Mouse (Mus musculus): ENCODE data around the gene Lrit2. TPM values are rescaled to one million over a fixed set of nuclear protein-coding genes. Genes with fewer than 3 reads are reported as not detected.
A peak's percentile ranks its signal among the peaks of the same experiment; 100 is the strongest.

Lrit2 gene
- polyA plus RNA-seq, 1 experiment from 2014 or later, result not detected

DNA sequence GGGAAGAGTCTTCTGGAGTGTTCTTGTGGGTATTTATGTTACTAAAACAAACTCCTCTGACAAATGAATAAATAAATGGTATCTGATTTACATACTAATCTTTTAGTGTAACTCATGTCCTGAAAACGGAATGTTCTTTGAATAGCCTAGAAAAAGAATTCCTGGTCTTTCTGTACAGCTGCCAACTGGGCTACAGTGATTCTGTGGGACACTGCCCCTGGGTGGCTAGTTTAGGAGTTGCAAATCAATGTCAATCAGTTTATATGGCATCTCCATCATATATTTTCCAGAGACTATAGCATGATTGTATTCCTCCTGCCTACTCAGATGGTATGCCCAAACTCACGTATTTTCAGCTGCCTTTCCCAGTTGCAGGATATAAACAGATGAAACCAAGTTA is 2.9 kb upstream of the Lrit2 start:
- H3K9ac ChIP-seq (ENCODE audit: low read length), result no peak overlapping the region
- no peak overlapping the region for H3K4me2 ChIP-seq (ENCODE audit: low read depth, severe bottlenecking)
- ATAC-seq (ENCODE audit: insufficient number of reproducible peaks, low FRiP score, low TSS enrichment, low read depth) (no peak), DNase-seq (ENCODE audit: low spot score) (no peak)
- H3K36me3 ChIP-seq (ENCODE audit: control insufficient read depth, insufficient read depth, low read length), result no peaks in the 10 kb centered on the region
- 74% methylated on average over 2 of the region's 2 CpGs for WGBS
- no peak overlapping the region for H3K27ac ChIP-seq (replicated peaks; ENCODE audit: low read depth, low read length)
- H3K4me1 ChIP-seq (ENCODE audit: control insufficient read depth, insufficient read depth, low read length), result no peaks in the 10 kb centered on the region
- no peaks in the 10 kb centered on the region for H3K9me3 ChIP-seq (ENCODE audit: control insufficient read depth, low read length)
- no peak overlapping the region for H3K4me3 ChIP-seq (ENCODE audit: low read depth, low read length)
- H3K27me3 ChIP-seq (ENCODE audit: control insufficient read depth, insufficient read depth, low read length), result no peaks in the 10 kb centered on the region

DNA sequence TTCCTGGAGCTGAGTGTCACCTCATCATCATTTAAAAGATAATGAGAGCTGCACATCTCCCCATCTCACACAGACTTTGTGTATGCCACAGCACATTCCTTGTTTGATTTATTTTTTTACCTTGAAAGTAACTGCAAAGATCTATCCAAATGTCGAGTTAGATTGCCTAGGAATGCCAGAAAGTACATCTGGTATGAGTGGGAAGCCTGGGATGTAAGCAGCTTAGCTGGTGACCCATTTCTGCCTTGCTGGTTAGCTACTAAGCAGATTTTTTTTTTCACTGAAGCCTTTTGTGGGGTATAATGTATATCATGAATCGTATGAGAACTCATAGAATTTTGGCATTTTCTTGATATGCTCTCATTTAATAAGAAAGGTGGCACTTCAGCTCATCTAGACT is 1.1 kb upstream of the Lrit2 start:
- Histone ChIP-seq H3K36me3 (ENCODE audit: control insufficient read depth, insufficient read depth, low read length) (no peaks in the 10 kb centered on the region), H3K4me2 (ENCODE audit: low read depth, severe bottlenecking) (no peak overlapping the region), H3K27ac (replicated peaks; ENCODE audit: low read depth, low read length) (no peak overlapping the region), H3K9me3 (ENCODE audit: control insufficient read depth, low read length) (no peaks in the 10 kb centered on the region), H3K4me1 (ENCODE audit: control insufficient read depth, insufficient read depth, low read length) (no peaks in the 10 kb centered on the region), H3K9ac (ENCODE audit: low read length) (no peak overlapping the region), H3K27me3 (ENCODE audit: control insufficient read depth, insufficient read depth, low read length) (no peaks in the 10 kb centered on the region), H3K4me3 (ENCODE audit: low read depth, low read length) (no peak overlapping the region)
- WGBS, result 68% methylated on average over 2 of the region's 2 CpGs
- DNase-seq (ENCODE audit: low spot score) (no peak), ATAC-seq (ENCODE audit: insufficient number of reproducible peaks, low FRiP score, low TSS enrichment, low read depth) (no peak)

DNA sequence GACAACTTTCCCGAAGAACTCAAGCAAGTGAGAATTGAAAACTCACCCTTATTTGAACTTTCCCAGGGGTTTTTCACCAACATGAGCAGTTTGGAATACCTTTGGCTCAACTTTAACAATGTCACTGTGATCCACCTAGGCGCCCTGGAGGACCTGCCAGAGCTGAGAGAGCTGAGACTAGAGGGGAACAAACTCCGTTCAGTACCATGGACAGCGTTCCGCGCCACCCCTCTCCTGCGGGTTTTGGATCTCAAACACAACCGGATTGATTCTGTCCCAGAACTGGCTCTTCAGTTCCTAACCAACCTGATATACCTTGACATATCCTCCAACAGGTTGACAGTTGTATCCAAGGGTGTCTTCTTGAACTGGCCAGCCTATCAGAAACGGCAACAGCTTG is 787 bp downstream of the Lrit2 start:
- Histone ChIP-seq H3K27ac (replicated peaks; ENCODE audit: low read depth, low read length) (no peak overlapping the region), H3K27me3 (ENCODE audit: control insufficient read depth, insufficient read depth, low read length) (no peaks in the 10 kb centered on the region), H3K9ac (ENCODE audit: low read length) (no peak overlapping the region), H3K4me2 (ENCODE audit: low read depth, severe bottlenecking) (no peak overlapping the region), H3K4me1 (ENCODE audit: control insufficient read depth, insufficient read depth, low read length) (no peaks in the 10 kb centered on the region), H3K4me3 (ENCODE audit: low read depth, low read length) (no peak overlapping the region), H3K36me3 (ENCODE audit: control insufficient read depth, insufficient read depth, low read length) (no peaks in the 10 kb centered on the region), H3K9me3 (ENCODE audit: control insufficient read depth, low read length) (no peaks in the 10 kb centered on the region)
- 19% methylated on average over 9 of the region's 9 CpGs for WGBS
- DNase-seq (ENCODE audit: low spot score), result peak; percentile 88
- no peak for ATAC-seq (ENCODE audit: insufficient number of reproducible peaks, low FRiP score, low TSS enrichment, low read depth)

DNA sequence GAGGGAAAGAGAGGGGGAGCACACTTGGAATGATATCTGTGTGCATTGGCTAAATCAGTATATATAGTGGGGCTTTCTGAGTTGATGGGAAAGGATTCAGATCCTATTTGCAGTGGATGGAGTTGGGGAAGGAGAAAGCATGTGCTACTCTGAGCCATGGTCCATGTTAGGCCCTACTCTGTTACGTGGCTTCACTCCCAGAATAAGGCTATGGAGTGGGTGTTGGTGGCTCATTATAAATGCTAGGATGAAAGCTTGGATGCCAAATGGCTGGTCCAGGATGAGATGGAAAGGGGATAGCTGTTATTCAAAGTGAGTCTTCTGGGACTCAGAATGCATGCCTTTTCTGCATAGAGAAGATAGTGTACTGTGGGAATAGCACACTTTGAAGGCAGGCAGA is 13.0 kb downstream of the Lrit2 start:
- Histone ChIP-seq H3K9me3 (ENCODE audit: control insufficient read depth, low read length) (no peaks in the 10 kb centered on the region), H3K27ac (replicated peaks; ENCODE audit: low read depth, low read length) (no peak overlapping the region), H3K36me3 (ENCODE audit: control insufficient read depth, insufficient read depth, low read length) (no peaks in the 10 kb centered on the region), H3K9ac (ENCODE audit: low read length) (no peak overlapping the region), H3K4me2 (ENCODE audit: low read depth, severe bottlenecking) (no peak overlapping the region), H3K4me1 (ENCODE audit: control insufficient read depth, insufficient read depth, low read length) (no peaks in the 10 kb centered on the region), H3K4me3 (ENCODE audit: low read depth, low read length) (no peak overlapping the region), H3K27me3 (ENCODE audit: control insufficient read depth, insufficient read depth, low read length) (no peaks in the 10 kb centered on the region)
- ATAC-seq (ENCODE audit: insufficient number of reproducible peaks, low FRiP score, low TSS enrichment, low read depth), result no peak
- 88% methylated on average over 1 of the region's 1 CpGs for WGBS
- no peak for DNase-seq (ENCODE audit: low spot score)

DNA sequence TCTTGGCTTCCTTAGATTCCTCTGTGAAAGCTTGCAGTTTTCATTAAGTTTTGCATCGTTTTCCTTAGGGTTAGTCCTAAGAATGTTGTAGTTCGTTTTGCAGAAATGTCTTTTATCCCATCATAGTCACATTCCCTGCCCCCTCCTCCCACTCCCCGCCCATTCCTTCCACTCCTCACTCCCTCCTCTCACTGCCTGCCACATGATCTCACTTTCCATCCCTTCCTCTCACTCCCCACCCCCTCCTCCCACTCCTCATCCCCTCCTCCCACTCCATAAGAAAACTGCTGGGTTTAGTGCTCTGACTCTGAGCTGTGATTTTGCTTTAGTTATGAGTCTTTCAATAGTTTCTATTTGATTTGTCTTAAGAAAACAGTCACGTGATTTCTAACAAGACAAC is 16.0 kb downstream of the Lrit2 start:
- Histone ChIP-seq H3K27ac (replicated peaks; ENCODE audit: low read depth, low read length) (no peak overlapping the region), H3K9me3 (ENCODE audit: control insufficient read depth, low read length) (no peaks in the 10 kb centered on the region), H3K36me3 (ENCODE audit: control insufficient read depth, insufficient read depth, low read length) (no peaks in the 10 kb centered on the region), H3K27me3 (ENCODE audit: control insufficient read depth, insufficient read depth, low read length) (no peaks in the 10 kb centered on the region), H3K9ac (ENCODE audit: low read length) (no peak overlapping the region), H3K4me2 (ENCODE audit: low read depth, severe bottlenecking) (no peak overlapping the region), H3K4me3 (ENCODE audit: low read depth, low read length) (no peak overlapping the region), H3K4me1 (ENCODE audit: control insufficient read depth, insufficient read depth, low read length) (no peaks in the 10 kb centered on the region)
- DNase-seq (ENCODE audit: low spot score) (no peak), ATAC-seq (ENCODE audit: insufficient number of reproducible peaks, low FRiP score, low TSS enrichment, low read depth) (no peak)
- WGBS, result 30% methylated on average over 4 of the region's 4 CpGs

DNA sequence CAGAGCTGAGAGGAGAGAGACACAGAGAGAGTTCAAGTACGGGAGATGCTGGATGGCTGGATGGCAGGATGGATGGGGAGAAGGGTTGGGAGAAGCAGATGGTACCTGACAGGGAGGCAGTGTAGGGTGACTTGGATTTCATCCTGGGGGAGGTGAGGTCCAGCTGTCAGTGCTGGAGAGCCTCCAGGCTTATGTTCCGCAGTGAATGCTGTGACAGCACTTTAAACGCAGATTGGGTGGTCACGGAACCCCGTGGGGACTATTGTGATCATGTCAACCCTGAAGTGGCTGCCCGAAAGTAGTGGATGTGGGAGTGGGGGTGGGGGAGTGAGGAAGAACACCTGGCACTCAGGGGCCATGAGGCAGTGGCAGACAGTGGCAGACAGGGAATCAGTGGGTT is 26.7 kb downstream of the Lrit2 start:
- Histone ChIP-seq H3K9ac (ENCODE audit: low read length) (no peak overlapping the region), H3K4me1 (ENCODE audit: control insufficient read depth, insufficient read depth, low read length) (no peaks in the 10 kb centered on the region), H3K4me3 (ENCODE audit: low read depth, low read length) (no peak overlapping the region), H3K9me3 (ENCODE audit: control insufficient read depth, low read length) (no peaks in the 10 kb centered on the region), H3K4me2 (ENCODE audit: low read depth, severe bottlenecking) (no peak overlapping the region), H3K27ac (replicated peaks; ENCODE audit: low read depth, low read length) (no peak overlapping the region), H3K27me3 (ENCODE audit: control insufficient read depth, insufficient read depth, low read length) (peaks cover 12% of the 10 kb centered on the region), H3K36me3 (ENCODE audit: control insufficient read depth, insufficient read depth, low read length) (no peaks in the 10 kb centered on the region)
- DNase-seq (ENCODE audit: low spot score) (no peak), ATAC-seq (ENCODE audit: insufficient number of reproducible peaks, low FRiP score, low TSS enrichment, low read depth) (no peak)
- 85% methylated on average over 6 of the region's 6 CpGs for WGBS

DNA sequence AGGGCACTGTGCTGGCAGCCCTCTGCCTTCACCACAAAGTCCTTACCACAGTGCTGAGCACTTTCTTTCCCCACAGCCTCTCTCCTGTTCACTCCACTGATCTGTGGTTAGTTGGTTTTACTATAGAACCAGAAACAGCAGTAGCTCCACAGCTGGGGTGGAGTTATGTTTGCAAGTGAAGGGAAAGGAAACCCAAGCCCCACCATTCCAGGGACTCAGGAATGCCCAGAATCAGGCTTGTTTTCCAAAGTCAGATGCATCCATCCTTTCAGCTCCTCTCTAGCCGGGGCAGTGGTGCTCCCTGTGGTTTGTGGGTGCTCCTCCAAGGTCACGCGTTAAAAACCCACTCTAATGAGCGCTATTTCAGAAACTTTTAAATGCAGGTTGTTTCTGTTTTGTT is 27.8 kb downstream of the Lrit2 start:
- Histone ChIP-seq H3K4me1 (ENCODE audit: control insufficient read depth, insufficient read depth, low read length) (no peaks in the 10 kb centered on the region), H3K27ac (replicated peaks; ENCODE audit: low read depth, low read length) (no peak overlapping the region), H3K9ac (ENCODE audit: low read length) (no peak overlapping the region), H3K4me3 (ENCODE audit: low read depth, low read length) (no peak overlapping the region), H3K4me2 (ENCODE audit: low read depth, severe bottlenecking) (no peak overlapping the region), H3K27me3 (ENCODE audit: control insufficient read depth, insufficient read depth, low read length) (peaks cover 12% of the 10 kb centered on the region), H3K36me3 (ENCODE audit: control insufficient read depth, insufficient read depth, low read length) (no peaks in the 10 kb centered on the region), H3K9me3 (ENCODE audit: control insufficient read depth, low read length) (no peaks in the 10 kb centered on the region)
- DNase-seq (ENCODE audit: low spot score), result no peak
- 86% methylated on average over 4 of the region's 4 CpGs for WGBS
- ATAC-seq (ENCODE audit: insufficient number of reproducible peaks, low FRiP score, low TSS enrichment, low read depth), result no peak

DNA sequence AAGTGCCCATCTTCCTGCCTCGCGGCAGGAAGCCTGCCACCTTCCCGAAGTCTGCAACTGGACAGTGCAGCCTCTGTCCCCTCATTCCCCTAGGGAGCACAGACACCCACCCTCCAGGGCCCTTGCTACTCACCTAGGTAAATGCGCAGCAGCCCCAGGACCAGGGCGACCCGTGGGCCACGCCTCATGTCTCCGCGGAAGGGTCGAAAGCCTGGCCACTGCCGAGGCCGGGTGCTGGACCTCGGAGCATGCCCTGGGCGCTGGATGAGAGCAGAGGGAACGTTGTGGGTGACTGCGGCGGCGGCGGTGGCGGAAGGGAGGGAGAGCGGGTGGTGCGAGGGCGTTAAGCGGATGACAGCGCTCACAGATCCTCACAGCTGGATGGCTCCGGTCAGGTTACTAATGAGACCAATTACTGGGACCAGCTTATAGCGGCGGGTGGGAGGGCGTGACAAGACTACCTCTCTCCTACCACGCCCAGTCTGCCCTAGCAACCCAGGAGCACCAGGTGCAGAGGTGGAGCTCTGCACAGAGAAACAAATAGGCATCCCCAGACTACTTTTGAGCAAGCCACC is 30.3 kb downstream of the Lrit2 start, which contains the start of gene Cdhr1:
Cdhr1 (minus strand) TSS at position 392 of the 575 bp plus-strand sequence.
- Histone ChIP-seq H3K9ac (ENCODE audit: low read length) (no peak within 1 kb of the TSS), H3K9me3 (ENCODE audit: control insufficient read depth, low read length) (no peaks in the 10 kb centered on the region), H3K27me3 (ENCODE audit: control insufficient read depth, insufficient read depth, low read length) (peaks cover 12% of the 10 kb centered on the region), H3K4me1 (ENCODE audit: control insufficient read depth, insufficient read depth, low read length) (no peaks in the 10 kb centered on the region), H3K4me3 (ENCODE audit: low read depth, low read length) (peak within 1 kb of the TSS; percentile 20; the same call in 1 of the 2 replicates), H3K36me3 (ENCODE audit: control insufficient read depth, insufficient read depth, low read length) (no peaks in the 10 kb centered on the region), H3K4me2 (ENCODE audit: low read depth, severe bottlenecking) (peak within 1 kb of the TSS; percentile 42), H3K27ac (replicated peaks; ENCODE audit: low read depth, low read length) (no peak within 1 kb of the TSS)
- ATAC-seq (ENCODE audit: insufficient number of reproducible peaks, low FRiP score, low TSS enrichment, low read depth) (peak; percentile 67; the same call in 1 of the 2 replicates), DNase-seq (ENCODE audit: low spot score) (peak; percentile 52)
- 0% methylated on average over 30 of the region's 30 CpGs for WGBS

DNA sequence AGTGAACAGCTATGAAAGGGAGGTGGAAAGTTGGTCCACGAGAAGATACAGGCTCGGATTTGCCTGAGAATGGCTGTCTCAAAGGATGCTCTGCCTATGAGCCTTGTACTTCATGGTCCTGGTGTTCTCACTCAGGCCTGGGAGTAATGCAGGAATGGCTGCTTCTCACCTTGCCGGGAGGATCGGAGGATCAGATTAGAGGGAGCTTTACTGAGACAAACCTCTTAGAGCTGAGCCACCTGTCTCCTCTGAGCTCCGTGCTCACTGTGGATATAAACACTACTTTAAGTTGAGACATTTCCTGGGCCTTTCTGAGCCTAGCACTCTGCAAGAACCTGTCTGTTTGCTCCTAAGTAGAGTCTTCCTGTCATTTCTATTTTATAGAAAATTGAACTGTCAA is 33.8 kb downstream of the Lrit2 start:
- H3K27ac ChIP-seq (replicated peaks; ENCODE audit: low read depth, low read length), result no peak overlapping the region
- 80% methylated on average over 5 of the region's 5 CpGs for whole genome bisulfite sequencing
- H3K9me3 ChIP-seq (ENCODE audit: control insufficient read depth, low read length), result no peaks in the 10 kb centered on the region
- H3K9ac ChIP-seq (ENCODE audit: low read length), result no peak overlapping the region
- H3K4me3 ChIP-seq (ENCODE audit: low read depth, low read length), result no peak overlapping the region
- peaks cover 12% of the 10 kb centered on the region for H3K27me3 ChIP-seq (ENCODE audit: control insufficient read depth, insufficient read depth, low read length)
- DNase-seq (ENCODE audit: low spot score) (no peak), ATAC-seq (ENCODE audit: insufficient number of reproducible peaks, low FRiP score, low TSS enrichment, low read depth) (no peak)
- no peaks in the 10 kb centered on the region for H3K36me3 ChIP-seq (ENCODE audit: control insufficient read depth, insufficient read depth, low read length)
- no peak overlapping the region for H3K4me2 ChIP-seq (ENCODE audit: low read depth, severe bottlenecking)
- no peaks in the 10 kb centered on the region for H3K4me1 ChIP-seq (ENCODE audit: control insufficient read depth, insufficient read depth, low read length)

Data from limb, embryonic 11.5 days (tissue).